Mouse (Mus musculus) yolk sac, embryonic 10.5 days (tissue): Measurements from ENCODE around the gene 6430571L13Rik.
A peak's percentile ranks its signal among the peaks of the same experiment; 100 is the strongest.

ENCODE experiments used
- DNase-seq: peaks from one replicate; pipeline ENCODE4 v3.0.0-alpha.2; 2017; ENCODE audit warnings: low spot score

6430571L13Rik gene

GRCm38 (mm10) chr9:107340911-107341645, 676 bp downstream of the 6430571L13Rik start:
- no peak for DNase-seq

- no peak for DNase-seq
Observed at GRCm38 (mm10) chr9:107342201-107342709, 1.9 kb downstream of the 6430571L13Rik start.

GRCm38 (mm10) chr9:107343146-107343943, 2.9 kb downstream of the 6430571L13Rik start:
- DNase-seq = no peak

- no peak for DNase-seq
Observed at GRCm38 (mm10) chr9:107344027-107344426, 3.6 kb downstream of the 6430571L13Rik start.

GRCm38 (mm10) chr9:107346081-107346480, 5.7 kb downstream of the 6430571L13Rik start:
- no peak for DNase-seq

GRCm38 (mm10) chr9:107347586-107348183, 7.3 kb downstream of the 6430571L13Rik start:
- DNase-seq = no peak

GRCm38 (mm10) chr9:107349321-107349720, 8.9 kb downstream of the 6430571L13Rik start:
- DNase-seq = no peak

- DNase-seq = no peak
Observed at GRCm38 (mm10) chr9:107354826-107355225, 14.4 kb downstream of the 6430571L13Rik start.

GRCm38 (mm10) chr9:107355870-107356765, 15.7 kb downstream of the 6430571L13Rik start:
- DNase-seq = no peak

GRCm38 (mm10) chr9:107357651-107358050, 17.2 kb downstream of the 6430571L13Rik start:
- peak; percentile 51 for DNase-seq

- no peak for DNase-seq
Observed at GRCm38 (mm10) chr9:107360989-107361388, 20.6 kb downstream of the 6430571L13Rik start.

GRCm38 (mm10) chr9:107366644-107367043, 26.2 kb downstream of the 6430571L13Rik start:
- no peak for DNase-seq

- DNase-seq = no peak
Observed at GRCm38 (mm10) chr9:107368302-107368701, 27.9 kb downstream of the 6430571L13Rik start.

- peak; percentile 37 for DNase-seq
Observed at GRCm38 (mm10) chr9:107369270-107370105, 29.1 kb downstream of the 6430571L13Rik start.

- no peak for DNase-seq
Observed at GRCm38 (mm10) chr9:107370106-107370463, 29.7 kb downstream of the 6430571L13Rik start.

GRCm38 (mm10) chr9:107372441-107372840, 32.0 kb downstream of the 6430571L13Rik start:
- no peak for DNase-seq

- DNase-seq = no peak
Observed at GRCm38 (mm10) chr9:107374623-107375022, 34.2 kb downstream of the 6430571L13Rik start.

GRCm38 (mm10) chr9:107375451-107375850, 35.0 kb downstream of the 6430571L13Rik start:
- peak; percentile 27 for DNase-seq

- no peak for DNase-seq
Observed at GRCm38 (mm10) chr9:107377961-107378512, 37.6 kb downstream of the 6430571L13Rik start.

GRCm38 (mm10) chr9:107381723-107382122, 41.3 kb downstream of the 6430571L13Rik start:
- DNase-seq = no peak
